Mouse (Mus musculus): ENCODE measurements around the gene Tspan13.

GRCm38 (mm10) chr12:36091964-36092363, 49.7 kb upstream of the Tspan13 start:
- TF ChIP-seq CTCF (IDR thresholded peaks at IDR 0.05; ENCODE audit: borderline replicate concordance, control insufficient read depth, extremely low read depth, insufficient read depth, low read length, poor library complexity) (no peak), POLR2A (IDR thresholded peaks at IDR 0.05; ENCODE audit: control insufficient read depth, extremely low read depth, insufficient read depth, low read length, poor library complexity) (no peak)

Data from thymus, adult 2 months (tissue).